Mouse (Mus musculus): ENCODE data around the gene Lamc2. TPM values are rescaled to one million over a fixed set of nuclear protein-coding genes. Genes with fewer than 3 reads are reported as not detected.
A peak's percentile ranks its signal among the peaks of the same experiment; 100 is the strongest.

The Lamc2 gene
- total and polyA plus RNA-seq, 3 experiments = 0.03 to 0.04 TPM; not detected in 1

GRCm38 (mm10) chr1:153129992-153130713 is 56.1 kb downstream of the Lamc2 start:
- H3K9ac ChIP-seq (ENCODE audit: control insufficient read depth, low read depth, low read length, poor library complexity, severe bottlenecking) = no peak overlapping the region
- H3K4me3 ChIP-seq (ENCODE audit: control insufficient read depth in 1 of 2, insufficient read depth in 1 of 2, low read depth in 2 of 2, low read length in 2 of 2) = no peak overlapping the region
- H3K79me2 ChIP-seq (ENCODE audit: control insufficient read depth, insufficient read depth, low read length, poor library complexity) = no peaks in the 10 kb centered on the region
- no peak overlapping the region for H3K27ac ChIP-seq (ENCODE audit: control insufficient read depth, low read depth, low read length)
- peaks cover 0 to 15% of the 10 kb centered on the region in 2 experiments; a peak in 2 of 4 replicates for H3K4me1 ChIP-seq (ENCODE audit: control insufficient read depth in 1 of 2, insufficient read depth in 2 of 2, low read length in 2 of 2)
- DNase-seq (ENCODE audit: low read depth, low spot score) = peak; percentile 45
- H3K27me3 ChIP-seq (ENCODE audit: control insufficient read depth in 1 of 2, insufficient read depth in 2 of 2, low read length in 2 of 2) = peaks cover 2% of the 10 kb centered on the region in 2 experiments; a peak in 1 of 4 replicates
- H3K36me3 ChIP-seq (ENCODE audit: control insufficient read depth in 1 of 2, insufficient read depth in 2 of 2, low read length in 2 of 2) = peaks cover 0 to 9% of the 10 kb centered on the region in 2 experiments; a peak in 2 of 4 replicates
- TF ChIP-seq EP300 (IDR thresholded peaks at IDR 0.05; ENCODE audit: low read depth in 1 of 2, low read length in 2 of 2) = no peak
- no peak for TF ChIP-seq CHD2 (IDR thresholded peaks at IDR 0.05; ENCODE audit: low read length)
- no peak for TF ChIP-seq BHLHE40 (IDR thresholded peaks at IDR 0.05; ENCODE audit: borderline replicate concordance, low read depth, low read length)
- no peak for TF ChIP-seq MAFK (IDR thresholded peaks at IDR 0.05; ENCODE audit: borderline replicate concordance, low read depth, low read length)
- no peak for TF ChIP-seq POLR2AphosphoS2 (IDR thresholded peaks at IDR 0.05; ENCODE audit: low read length)
- TF ChIP-seq TCF12 (IDR thresholded peaks at IDR 0.05; ENCODE audit: low read depth, low read length) = no peak
- TF ChIP-seq ZMIZ1 (IDR thresholded peaks at IDR 0.05; ENCODE audit: low read depth, low read length) = no peak
- no peak for TF ChIP-seq ETS1 (IDR thresholded peaks at IDR 0.05; ENCODE audit: low read depth, low read length)
- no peak for TF ChIP-seq KAT2A (conservative IDR thresholded peaks at IDR 0.05; ENCODE audit: low read depth, low read length)
- no peak for TF ChIP-seq CHD1 (IDR thresholded peaks at IDR 0.05; ENCODE audit: low read depth, low read length)
- TF ChIP-seq ZC3H11A (IDR thresholded peaks at IDR 0.05; ENCODE audit: low read depth, low read length) = no peak
- TF ChIP-seq USF1 (IDR thresholded peaks at IDR 0.05; ENCODE audit: low read depth, low read length) = no peak
- no peaks in the 10 kb centered on the region for H3K9me3 ChIP-seq (replicated peaks; ENCODE audit: insufficient read depth, low read length)

GRCm38 (mm10) chr1:153128780-153129179 is 57.5 kb downstream of the Lamc2 start:
- H3K27ac ChIP-seq (ENCODE audit: control insufficient read depth, low read depth, low read length) = no peak overlapping the region
- no peaks in the 10 kb centered on the region for H3K79me2 ChIP-seq (ENCODE audit: control insufficient read depth, insufficient read depth, low read length, poor library complexity)
- H3K4me3 ChIP-seq (ENCODE audit: control insufficient read depth in 1 of 2, insufficient read depth in 1 of 2, low read depth in 2 of 2, low read length in 2 of 2) = no peak overlapping the region
- no peak for DNase-seq (ENCODE audit: low read depth, low spot score)
- H3K9me3 ChIP-seq (replicated peaks; ENCODE audit: insufficient read depth, low read length) = no peaks in the 10 kb centered on the region
- peaks cover 0 to 9% of the 10 kb centered on the region in 2 experiments; a peak in 2 of 4 replicates for H3K36me3 ChIP-seq (ENCODE audit: control insufficient read depth in 1 of 2, insufficient read depth in 2 of 2, low read length in 2 of 2)
- peaks cover 0 to 12% of the 10 kb centered on the region in 2 experiments; a peak in 2 of 4 replicates for H3K4me1 ChIP-seq (ENCODE audit: control insufficient read depth in 1 of 2, insufficient read depth in 2 of 2, low read length in 2 of 2)
- H3K9ac ChIP-seq (ENCODE audit: control insufficient read depth, low read depth, low read length, poor library complexity, severe bottlenecking) = no peak overlapping the region
- peaks cover 2% of the 10 kb centered on the region in 2 experiments; a peak in 1 of 4 replicates for H3K27me3 ChIP-seq (ENCODE audit: control insufficient read depth in 1 of 2, insufficient read depth in 2 of 2, low read length in 2 of 2)
- TF ChIP-seq TCF12 (IDR thresholded peaks at IDR 0.05; ENCODE audit: low read depth, low read length) (no peak), EP300 (IDR thresholded peaks at IDR 0.05; ENCODE audit: low read depth in 1 of 2, low read length in 2 of 2) (no peak), RCOR1 (IDR thresholded peaks at IDR 0.05; ENCODE audit: low read depth, low read length) (no peak), KAT2A (conservative IDR thresholded peaks at IDR 0.05; ENCODE audit: low read depth, low read length) (no peak), TBP (IDR thresholded peaks at IDR 0.05; ENCODE audit: low read depth, low read length) (no peak), ZKSCAN1 (IDR thresholded peaks at IDR 0.05; ENCODE audit: low read depth, low read length) (no peak), CHD1 (IDR thresholded peaks at IDR 0.05; ENCODE audit: low read depth, low read length) (no peak), GABPA (IDR thresholded peaks at IDR 0.05; ENCODE audit: low read depth, low read length) (no peak), UBTF (IDR thresholded peaks at IDR 0.05; ENCODE audit: borderline replicate concordance, insufficient read depth, low read depth, low read length) (no peak), ZMIZ1 (IDR thresholded peaks at IDR 0.05; ENCODE audit: low read depth, low read length) (no peak), GATA1 (IDR thresholded peaks at IDR 0.05; ENCODE audit: low read depth, low read length) (no peak), SIN3A (IDR thresholded peaks at IDR 0.05; ENCODE audit: low read length) (no peak), USF1 (IDR thresholded peaks at IDR 0.05; ENCODE audit: low read depth, low read length) (no peak), USF2 (IDR thresholded peaks at IDR 0.05; ENCODE audit: borderline replicate concordance in 1 of 2, insufficient read depth in 1 of 2, low read depth in 1 of 2, low read length in 2 of 2) (no peak), CTCF (IDR thresholded peaks at IDR 0.05 in 2 of 3, conservative IDR thresholded peaks at IDR 0.05 in 1 of 3; ENCODE audit: control insufficient read depth in 1 of 3, insufficient read depth in 1 of 3, low read depth in 2 of 3, low read length in 3 of 3, poor library complexity in 1 of 3, severe bottlenecking in 1 of 3) (no peak), BHLHE40 (IDR thresholded peaks at IDR 0.05; ENCODE audit: borderline replicate concordance, low read depth, low read length) (no peak), TAL1 (IDR thresholded peaks at IDR 0.05; ENCODE audit: low read length) (no peak), HCFC1 (IDR thresholded peaks at IDR 0.05; ENCODE audit: low read depth, low read length) (no peak)

Data from MEL (cell line).